Mouse (Mus musculus): ENCODE measurements around the gene Mmrn1.
"Not testable (repeated sequence)": the region's sequence is repeated elsewhere in the genome, so short reads cannot be mapped to it uniquely, and the experiment has no call there.

Gene Mmrn1

GRCm38 (mm10) chr6:60924676-60925075 lies at the start of gene Mmrn1:
Mmrn1 (plus strand) TSS chr6:60924976.
- not testable (repeated sequence) for DNase-seq

GRCm38 (mm10) chr6:60880362-60880761 lies 44.4 kb upstream of the Mmrn1 start:
- DNase-seq: no peak

- no peak for DNase-seq
These were observed 43.2 kb upstream of the Mmrn1 start for GRCm38 (mm10) chr6:60881534-60881933.

- DNase-seq: no peak
These were observed 17.5 kb upstream of the Mmrn1 start for GRCm38 (mm10) chr6:60907272-60907671.

GRCm38 (mm10) chr6:60931364-60931763 lies 6.6 kb downstream of the Mmrn1 start:
- peak; percentile 9 for DNase-seq

GRCm38 (mm10) chr6:60934835-60935234 lies 10.1 kb downstream of the Mmrn1 start:
- DNase-seq: no peak

- no peak for DNase-seq
These were observed 10.8 kb downstream of the Mmrn1 start for GRCm38 (mm10) chr6:60935448-60936130.

GRCm38 (mm10) chr6:60944178-60944577 lies 19.4 kb downstream of the Mmrn1 start:
- DNase-seq: no peak

GRCm38 (mm10) chr6:60944621-60945020 lies 19.8 kb downstream of the Mmrn1 start:
- DNase-seq: no peak

- DNase-seq: peak; percentile 2
These were observed 25.6 kb downstream of the Mmrn1 start for GRCm38 (mm10) chr6:60950415-60950814.

- DNase-seq: no peak
These were observed 36.5 kb downstream of the Mmrn1 start for GRCm38 (mm10) chr6:60961285-60961684.

- DNase-seq: no peak
These were observed 37.1 kb downstream of the Mmrn1 start for GRCm38 (mm10) chr6:60961838-60962237.

GRCm38 (mm10) chr6:60962668-60963067 lies 37.9 kb downstream of the Mmrn1 start:
- no peak for DNase-seq

- no peak for DNase-seq
These were observed 39.0 kb downstream of the Mmrn1 start for GRCm38 (mm10) chr6:60963726-60964125.

GRCm38 (mm10) chr6:60966931-60967330 lies 42.2 kb downstream of the Mmrn1 start:
- DNase-seq: no peak

- DNase-seq: no peak
These were observed 44.6 kb downstream of the Mmrn1 start for GRCm38 (mm10) chr6:60969407-60969806.

- no peak for DNase-seq
These were observed 46.0 kb downstream of the Mmrn1 start for GRCm38 (mm10) chr6:60970811-60971210.

GRCm38 (mm10) chr6:60978610-60979009 lies 53.8 kb downstream of the Mmrn1 start:
- DNase-seq: no peak

GRCm38 (mm10) chr6:60979039-60979438 lies 54.3 kb downstream of the Mmrn1 start:
- no peak for DNase-seq

- no peak for DNase-seq
These were observed 59.6 kb downstream of the Mmrn1 start for GRCm38 (mm10) chr6:60984360-60984759.

- DNase-seq: no peak
These were observed 61.1 kb downstream of the Mmrn1 start for GRCm38 (mm10) chr6:60985919-60986318.

GRCm38 (mm10) chr6:60986914-60987313 lies 62.1 kb downstream of the Mmrn1 start:
- DNase-seq: no peak

- no peak for DNase-seq
These were observed 63.0 kb downstream of the Mmrn1 start for GRCm38 (mm10) chr6:60987804-60988203.

- no peak for DNase-seq
These were observed 67.6 kb downstream of the Mmrn1 start for GRCm38 (mm10) chr6:60992366-60992765.

Measured in layer of hippocampus, adult 9-11 months (tissue).